Mouse (Mus musculus): ENCODE measurements around the gene Gmpr.

DNA sequence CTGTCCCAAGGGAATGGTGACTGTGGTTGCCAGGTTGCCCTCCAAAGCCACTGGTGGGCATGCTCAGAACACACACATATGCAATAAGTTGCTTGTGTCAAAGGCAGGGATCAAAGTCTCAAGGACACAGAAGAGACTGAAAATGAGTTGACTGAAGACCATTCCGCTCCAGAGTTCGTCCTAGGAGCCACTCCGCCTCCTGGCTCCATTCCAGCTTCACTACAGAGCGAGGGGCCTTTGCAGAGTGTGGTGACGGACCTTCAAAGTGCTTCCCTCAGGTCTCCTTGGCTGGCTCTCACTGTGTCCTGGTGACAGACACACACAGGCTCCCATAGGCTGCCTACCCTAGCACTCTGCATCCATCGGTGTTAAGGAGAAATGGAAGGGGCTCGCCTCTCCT is 46.4 kb downstream of the Gmpr start:
- TF ChIP-seq CTCF (IDR thresholded peaks at IDR 0.05): no peak
- no peak for TF ChIP-seq POLR2A (IDR thresholded peaks at IDR 0.05; ENCODE audit: insufficient read depth, low read depth, low read length)

All from heart, adult 2 months (tissue).